Mouse (Mus musculus) cerebellum, postnatal 10 days (tissue): ENCODE results near the gene Ccer2.

Source experiments
- DNase-seq, 2 experiments: peaks; one replicate each; pipeline ENCODE4 v3.0.0; 2021; ENCODE audit warnings: mixed read lengths in 2 of 2

Gene Ccer2

DNA sequence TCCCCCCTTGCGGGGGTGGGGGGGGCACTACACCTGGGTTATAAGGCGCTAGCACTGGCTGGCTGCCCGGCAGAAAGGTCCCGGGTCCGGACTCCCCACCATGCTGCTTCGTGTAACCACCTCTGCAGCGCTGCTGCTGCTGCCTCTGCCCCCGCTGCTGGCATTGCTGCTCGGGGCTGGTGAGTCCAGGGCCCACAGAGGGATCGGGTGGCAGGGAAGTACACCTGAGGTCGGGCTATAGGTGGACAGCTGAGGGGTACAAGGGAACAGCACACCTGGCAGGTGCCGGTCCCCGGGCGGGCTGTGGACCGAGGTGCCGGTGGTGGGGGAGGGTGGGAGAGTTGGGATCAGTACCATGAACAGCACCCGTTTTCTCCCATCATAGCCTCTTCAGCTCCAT, at the start of gene Ccer2:
TSS of gene Ccer2 (plus strand) at position 96 of the 400 bp plus-strand sequence.
- no peak for DNase-seq

DNA sequence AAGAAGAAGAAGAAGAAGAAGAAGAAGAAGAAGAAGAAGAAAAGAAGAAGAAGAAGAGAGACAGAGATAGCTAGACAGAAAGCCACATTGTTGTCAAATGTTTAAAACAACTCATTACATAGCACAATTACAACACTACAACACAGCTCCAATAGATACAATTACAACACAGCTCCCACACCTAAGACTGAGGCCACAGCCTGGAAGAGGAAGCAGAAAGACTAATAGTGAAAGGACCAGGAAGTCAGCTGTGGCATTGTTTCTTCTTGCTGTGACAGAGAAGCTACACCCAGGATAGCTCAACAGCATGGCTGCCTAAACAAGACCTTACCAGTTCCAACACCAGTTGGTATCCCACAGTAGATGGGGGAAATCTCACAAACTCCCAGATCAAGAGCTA, 46.5 kb upstream of the Ccer2 start:
- DNase-seq: no peak

DNA sequence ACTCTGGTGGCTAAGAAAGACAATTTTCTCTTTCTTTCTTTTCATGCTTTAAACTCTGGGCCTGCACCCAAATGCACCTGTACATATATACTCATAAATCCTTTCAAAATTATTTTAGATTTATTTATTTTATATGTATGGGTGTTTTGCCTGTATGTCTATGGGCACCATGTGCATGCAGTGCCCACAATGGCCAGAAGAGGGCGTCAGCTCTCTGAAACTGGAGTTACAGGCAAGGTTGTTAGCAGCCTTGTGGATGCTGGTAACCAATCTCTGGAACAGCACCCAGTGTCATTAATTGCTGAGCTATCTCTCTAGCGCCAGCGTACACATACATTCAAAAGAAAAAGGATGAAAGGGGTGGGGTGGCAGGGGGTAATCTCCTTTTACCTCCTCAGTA, 45.0 kb upstream of the Ccer2 start:
- peak in 1 of 2 experiments; percentile 27 for DNase-seq

DNA sequence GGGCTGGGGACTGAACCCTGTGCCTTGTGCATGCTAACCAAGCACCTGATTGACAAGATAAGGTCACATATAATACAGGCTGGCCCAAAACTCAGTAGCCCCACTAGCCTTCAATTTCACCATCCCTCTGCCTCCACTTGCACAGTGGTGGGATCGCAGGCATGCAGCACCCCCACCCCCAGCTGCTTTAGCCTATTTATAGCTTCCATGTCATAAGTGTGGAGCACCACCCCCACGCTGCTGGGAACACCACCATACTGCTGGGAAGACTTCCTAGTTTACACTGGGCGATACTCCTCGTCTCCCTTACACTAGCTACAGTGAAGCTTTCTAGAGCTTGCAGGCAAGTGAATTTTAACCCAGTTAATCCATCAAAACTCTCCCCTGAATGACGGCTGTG, 41.3 kb upstream of the Ccer2 start:
- no peak for DNase-seq

DNA sequence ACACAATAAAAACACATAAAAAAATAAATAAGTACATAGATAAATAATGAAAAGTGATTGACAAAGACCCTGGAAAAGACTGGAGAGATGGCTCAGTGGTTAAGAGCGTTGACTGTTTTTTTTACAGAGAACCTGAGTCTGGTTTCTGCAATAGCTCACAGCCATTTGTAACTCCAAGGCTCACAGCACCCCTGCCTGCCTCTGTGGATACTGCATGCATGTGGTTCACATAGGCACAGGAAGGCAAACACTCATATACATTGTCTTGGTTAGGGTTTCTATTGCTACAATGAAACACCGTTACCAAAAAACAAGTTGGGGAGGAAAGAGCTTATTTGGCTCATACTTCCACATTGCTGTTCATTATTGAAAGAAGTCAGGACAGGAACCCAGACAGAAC, 40.4 kb upstream of the Ccer2 start:
- no peak for DNase-seq

DNA sequence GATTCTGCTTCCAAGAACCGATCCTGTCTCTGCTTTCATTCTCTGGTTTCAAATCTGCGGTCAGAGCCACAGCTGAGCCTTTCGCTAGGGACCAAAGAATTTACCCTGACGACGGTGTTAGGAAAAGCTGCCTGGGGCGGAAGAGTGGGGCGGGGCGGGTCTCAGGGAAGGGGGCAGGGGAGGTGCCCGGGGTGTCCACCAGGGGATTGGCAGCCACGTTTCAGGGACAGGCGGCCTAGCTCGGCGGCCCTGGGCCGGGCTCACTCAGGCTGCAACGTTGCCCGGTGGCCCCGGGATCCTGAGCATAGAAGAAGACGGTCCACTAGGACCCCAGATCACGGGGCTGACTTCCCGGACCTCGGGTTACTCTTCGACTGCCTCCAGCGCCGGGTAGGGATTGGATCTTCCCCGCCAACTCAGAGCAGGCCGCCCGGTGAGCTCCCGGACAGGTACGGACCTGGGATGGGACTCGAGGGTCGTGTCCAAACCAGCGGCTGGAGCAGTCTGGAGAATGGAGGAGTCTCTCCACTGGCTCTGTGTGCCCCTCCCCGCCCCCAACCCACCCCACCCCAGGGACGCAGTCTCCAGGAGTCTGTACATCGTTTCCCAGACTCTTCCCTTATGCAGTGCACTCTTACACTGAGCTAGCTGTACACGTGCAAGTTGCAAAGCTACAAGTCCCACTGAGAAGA, 39.2 kb upstream of the Ccer2 start, which contains the start of gene Fbxo17:
TSS of gene Fbxo17 (plus strand) at position 215 of the 692 bp plus-strand sequence.
- peak; percentile 61 to 66 for DNase-seq

DNA sequence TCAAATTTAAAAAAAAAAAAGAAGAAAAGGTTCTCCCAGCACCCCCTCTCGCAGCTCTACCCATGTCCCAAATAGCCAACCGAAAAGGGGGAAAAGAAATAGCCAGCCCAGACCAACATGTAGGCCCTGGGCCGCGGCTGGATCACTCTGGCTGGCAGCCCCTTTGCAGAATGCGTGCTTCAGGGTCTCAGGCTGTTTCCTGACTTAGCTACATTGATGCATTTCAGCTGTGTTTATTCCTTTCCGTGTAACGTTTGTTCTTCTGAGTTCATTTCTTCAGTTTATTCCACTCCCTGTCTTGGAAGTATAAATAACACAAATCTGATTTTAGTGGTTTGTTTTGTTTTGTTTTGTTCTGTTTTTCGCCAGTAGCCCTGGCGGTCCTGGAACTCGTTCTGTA, 38.2 kb upstream of the Ccer2 start:
- no peak for DNase-seq

DNA sequence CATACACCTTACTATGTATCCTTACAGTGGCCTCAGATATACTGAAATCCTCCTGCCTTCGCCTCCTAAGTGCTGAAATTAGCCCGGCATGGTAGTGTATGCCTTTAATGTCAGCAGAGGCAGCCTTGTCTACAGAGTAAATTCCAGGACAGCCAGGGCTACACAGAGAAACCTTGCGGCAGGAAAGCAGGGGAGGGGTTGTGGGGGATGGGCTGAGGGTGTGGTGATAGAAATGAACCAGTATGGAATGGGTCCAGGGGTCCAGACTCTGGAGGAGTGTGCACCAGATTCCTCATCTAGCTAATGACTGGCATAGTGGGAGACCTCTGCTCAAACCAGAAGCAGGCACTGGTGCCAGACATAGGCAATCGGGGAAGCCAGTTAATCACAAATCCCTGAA, 36.8 kb upstream of the Ccer2 start:
- DNase-seq: no peak

DNA sequence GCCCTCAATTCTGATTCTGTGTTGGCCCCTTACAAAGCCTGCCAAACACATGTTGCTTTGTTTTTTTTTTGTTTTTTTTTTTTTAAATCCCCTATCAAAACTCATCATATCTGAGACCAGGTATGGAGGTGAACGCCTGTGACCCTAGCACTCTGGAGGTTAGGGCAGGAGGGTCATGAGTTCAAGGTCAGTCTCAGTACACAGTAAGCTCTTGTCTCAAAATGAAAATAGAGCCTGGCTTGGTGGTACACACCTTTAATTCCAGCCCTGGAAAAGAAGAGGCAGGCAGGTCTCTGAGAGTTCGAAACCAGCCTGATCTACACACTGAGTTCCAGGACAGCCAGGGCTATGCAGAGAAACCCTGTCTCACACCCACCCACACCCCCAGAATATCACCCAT, 36.3 kb upstream of the Ccer2 start:
- DNase-seq: no peak

DNA sequence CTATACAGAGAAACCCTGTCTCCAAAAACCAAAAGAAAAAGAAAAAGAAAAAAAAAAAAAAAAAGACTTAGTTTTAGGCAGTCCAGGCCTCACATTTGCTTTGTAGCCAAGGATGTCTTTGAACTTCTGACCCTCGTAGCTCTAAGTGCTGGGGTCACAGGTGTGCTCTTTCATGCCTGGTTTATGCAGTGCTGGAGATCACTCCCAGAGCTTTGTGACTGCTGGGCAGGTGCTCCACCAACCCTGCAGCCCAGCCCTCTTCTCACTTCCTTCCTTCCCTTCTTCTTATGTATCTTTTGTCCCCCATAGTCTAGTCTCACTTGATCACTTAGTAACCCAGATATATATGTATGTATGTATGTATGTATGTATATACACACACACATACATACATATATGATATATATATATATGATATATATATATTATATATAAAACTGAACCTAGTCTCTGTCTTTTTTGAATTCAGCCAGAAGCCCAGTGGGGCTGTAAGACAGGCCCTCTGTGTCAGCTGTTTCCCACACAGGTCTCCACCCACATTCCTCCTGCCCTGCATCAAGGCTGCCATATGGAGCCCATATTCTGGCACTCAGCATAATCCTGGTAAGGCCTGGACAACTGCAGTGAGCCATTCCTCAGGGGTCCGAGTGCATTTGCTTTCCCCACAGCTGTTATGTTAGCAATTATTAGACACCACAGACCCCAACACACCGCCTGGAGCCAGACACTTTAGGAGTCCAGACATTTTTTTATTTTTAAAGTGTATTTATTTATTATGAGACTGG, 35.0 kb upstream of the Ccer2 start:
- DNase-seq: peak; percentile 39 to 53

DNA sequence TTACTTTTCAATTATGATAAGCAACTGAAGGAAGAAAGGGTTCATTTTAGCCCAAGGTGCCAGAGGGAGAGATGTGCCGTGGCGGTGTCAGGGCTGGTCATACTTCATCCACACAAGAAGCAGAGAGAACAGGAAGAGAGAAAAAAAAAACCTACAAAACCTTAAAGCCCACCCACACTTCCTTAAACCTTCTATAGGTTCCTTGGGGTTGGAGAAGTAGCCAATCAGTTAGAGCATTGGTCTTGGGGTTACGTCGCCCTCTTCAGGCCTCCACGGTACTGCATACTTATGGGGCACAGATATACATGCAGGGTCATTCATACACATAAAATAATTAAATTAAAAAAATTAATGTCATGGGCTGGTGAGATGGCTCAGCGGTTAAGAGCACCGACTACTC, 33.9 kb upstream of the Ccer2 start:
- DNase-seq: no peak

DNA sequence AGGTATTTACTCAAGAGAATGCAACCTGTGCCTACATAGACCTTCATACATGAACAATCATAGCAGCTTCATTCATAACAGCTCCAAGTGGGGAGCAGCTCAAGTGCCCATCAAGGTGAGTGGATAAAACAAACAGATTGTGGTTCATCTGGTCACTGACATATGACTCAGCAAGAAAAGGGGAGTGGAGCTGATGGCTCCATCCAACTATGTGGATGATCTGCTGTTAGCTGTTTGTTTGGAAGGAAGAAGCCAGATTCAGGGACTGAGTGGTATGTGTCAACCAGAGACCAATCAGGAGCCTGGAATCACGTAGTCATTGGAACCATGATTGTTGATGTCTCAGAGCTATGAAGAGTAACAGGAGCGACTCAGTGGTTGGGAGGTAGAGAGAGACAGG, 31.4 kb upstream of the Ccer2 start:
- no peak for DNase-seq

DNA sequence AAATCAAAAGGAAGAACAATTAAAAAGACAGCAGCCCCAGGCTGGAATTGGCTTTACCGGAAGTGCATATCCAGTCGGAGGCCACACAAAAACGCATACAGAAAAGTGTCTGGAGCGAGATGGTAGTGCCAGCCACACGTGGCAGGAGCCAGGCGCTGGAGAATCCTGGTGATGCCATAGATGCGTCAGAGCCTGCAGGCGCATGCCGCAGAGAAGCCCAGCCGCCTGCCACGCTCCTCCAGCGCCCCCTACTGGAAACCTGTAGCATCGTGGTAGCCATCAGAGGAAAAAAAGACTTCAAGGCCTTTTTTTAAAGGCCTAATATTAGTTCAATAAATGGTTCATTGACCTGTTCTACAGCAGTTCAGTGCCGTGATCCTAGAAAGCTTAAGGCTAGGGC, 29.4 kb upstream of the Ccer2 start:
- peak; percentile 92 to 95 for DNase-seq

DNA sequence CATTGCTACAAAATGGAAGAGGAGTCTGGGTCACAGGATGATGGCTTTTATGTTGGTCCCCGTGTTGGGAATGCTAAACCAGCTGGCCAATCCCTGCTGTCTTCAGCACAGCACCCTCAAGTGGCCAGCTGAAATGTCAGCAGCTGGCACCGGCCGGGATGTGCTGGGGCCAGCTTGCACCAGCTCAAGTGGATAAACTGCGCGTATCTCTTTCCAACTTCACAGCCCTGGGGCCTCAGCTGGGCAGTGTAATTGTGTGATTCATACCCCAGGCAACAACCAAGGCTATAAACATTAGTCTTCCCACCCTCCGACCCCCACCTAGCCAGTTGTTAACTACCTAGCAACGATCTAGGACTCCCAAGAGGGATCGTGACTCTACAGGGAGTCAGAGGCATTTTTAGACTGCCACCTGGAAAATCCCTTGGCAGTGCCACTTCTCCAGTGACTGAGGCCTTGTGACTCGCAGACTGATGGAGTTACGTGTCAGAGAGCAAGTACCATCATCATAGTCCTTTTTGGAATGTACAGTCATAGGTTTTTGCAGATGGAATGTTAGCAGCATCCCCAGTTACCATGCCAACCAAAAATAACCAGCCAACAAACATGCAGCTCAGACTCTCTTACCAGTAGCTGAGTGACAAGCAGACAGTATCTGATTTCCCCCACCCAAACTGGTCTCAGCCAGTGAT, 28.2 kb upstream of the Ccer2 start:
- DNase-seq: peak; percentile 62 to 65

DNA sequence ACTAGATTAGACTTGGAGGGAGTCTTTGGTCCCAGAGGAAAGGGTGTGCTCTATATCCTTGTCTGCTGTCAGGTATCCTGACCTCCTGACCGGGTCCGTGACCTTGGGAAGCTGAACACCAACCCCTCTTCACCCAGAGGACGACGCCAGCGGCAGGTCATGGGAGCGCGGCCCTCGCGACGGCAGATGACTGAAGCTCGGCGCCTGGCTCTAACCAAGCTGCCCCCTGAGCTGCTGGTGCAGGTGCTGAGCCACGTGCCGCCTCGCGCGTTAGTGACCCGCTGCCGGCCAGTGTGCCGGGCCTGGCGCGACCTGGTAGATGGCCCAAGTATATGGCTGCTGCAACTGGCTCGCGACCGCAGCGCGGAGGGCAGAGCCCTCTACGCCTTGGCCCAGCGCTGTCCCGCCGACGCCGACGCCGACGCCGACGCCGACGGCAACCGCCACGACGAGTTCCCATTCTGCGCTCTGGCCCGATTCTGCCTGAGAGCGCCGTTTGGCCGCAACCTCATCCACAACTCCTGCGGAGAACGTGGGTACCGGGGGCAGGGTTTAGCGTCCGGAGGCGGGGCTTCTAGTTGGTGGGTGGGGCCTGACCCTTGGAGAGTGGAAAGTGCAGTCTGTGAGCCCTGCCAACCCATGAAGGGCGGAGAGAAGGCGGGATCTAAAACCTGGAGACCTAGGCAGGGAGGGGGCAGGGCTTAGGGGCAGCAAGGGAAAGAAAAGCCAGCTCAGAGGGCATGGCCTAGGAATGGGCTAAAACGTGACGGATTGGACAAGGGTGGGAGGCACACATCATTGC, 23.4 kb upstream of the Ccer2 start:
- DNase-seq: peak; percentile 82 to 87

DNA sequence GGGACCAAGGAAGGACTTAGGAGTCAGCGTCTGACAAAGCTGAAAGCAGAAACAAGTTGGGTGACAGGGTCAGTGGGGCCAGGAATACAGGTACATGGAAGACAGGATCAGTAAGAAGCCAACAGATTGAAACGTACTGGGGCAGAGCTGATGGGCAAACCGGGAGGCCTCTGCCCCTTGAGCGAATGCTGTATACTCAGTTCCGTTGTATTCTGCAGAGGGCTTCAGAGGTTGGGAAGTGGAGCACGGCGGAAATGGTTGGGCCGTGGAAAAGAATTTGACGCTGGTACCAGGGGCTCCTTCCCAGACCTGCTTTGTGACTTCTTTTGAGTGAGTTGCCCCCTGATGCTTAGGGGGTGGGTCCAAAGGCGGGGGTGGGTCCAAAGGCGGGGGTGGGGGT, 22.8 kb upstream of the Ccer2 start:
- no peak for DNase-seq

DNA sequence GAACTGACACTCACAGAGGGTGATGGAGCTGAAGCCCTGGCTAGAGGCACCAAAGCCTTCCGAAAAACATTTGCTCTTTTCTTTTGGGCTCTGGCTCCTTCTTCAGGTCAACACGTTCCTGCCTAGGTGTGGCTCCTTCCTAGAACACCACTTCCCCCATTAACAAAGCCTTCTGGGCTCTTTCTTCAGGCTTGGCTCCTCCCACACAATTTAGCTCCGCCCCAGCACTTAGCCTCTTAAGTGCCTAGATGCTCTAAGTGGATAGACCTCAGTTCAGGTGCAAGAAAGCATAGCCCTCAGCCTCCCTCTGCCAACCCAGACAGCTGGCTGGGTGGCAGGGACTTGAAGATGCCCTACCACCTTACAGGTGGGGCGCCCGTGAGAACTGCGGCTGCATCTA, 20.3 kb upstream of the Ccer2 start:
- DNase-seq: no peak

DNA sequence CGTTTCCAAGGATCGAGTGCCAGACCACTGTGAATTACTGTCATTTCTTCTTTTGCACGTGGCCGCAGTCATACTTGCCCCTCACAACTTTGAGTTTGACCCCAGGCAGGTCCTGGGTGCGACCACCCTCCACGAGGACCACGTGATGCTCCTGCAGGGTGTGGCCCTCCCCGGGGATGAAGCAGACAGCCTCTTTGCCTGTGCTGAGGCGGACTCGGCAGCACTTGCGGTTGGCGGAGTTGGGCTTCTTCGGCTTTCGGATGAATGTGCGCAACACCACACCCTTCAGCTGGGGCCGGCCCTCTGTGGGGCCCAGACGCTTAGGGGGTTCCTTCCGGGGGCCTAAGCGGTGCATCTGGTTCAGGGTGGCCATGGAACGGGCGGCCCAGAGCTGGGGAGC, 16.1 kb upstream of the Ccer2 start:
- DNase-seq: no peak

DNA sequence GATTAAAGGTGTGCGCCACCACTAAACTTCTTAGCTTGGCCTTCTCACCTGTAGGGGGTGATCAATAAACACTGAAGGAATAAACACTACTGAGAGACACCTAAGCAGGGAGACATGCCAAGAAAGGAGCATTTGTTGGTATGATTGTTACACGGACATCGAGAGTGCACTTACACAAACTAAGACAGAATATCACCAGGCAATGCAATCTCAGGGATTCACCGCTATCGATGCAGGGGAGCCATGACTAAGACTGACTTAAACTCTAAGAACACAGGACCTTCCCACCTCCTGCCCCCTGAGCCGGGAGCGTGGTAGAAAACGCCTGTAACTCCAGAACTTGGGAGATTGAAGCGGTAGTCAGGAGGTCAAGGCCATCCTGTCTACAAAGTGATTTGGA, 15.0 kb upstream of the Ccer2 start:
- no peak for DNase-seq

DNA sequence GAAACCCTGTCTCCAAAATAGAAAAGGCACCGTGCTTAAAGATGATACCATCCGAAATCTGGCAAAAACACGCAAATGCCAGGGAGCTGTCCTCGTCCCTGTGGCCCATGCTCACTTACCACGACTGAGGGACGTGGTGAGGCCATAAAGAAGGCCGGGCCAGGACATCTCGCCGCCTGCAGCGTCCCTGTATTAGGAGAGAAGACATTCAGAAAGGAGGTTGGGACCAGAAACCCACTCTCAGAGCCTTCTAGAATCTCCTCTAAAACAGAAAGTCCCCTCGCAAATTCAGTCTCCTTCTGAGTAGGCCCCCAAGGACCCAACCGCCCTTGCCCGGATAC, 14.6 kb upstream of the Ccer2 start:
- no peak for DNase-seq

DNA sequence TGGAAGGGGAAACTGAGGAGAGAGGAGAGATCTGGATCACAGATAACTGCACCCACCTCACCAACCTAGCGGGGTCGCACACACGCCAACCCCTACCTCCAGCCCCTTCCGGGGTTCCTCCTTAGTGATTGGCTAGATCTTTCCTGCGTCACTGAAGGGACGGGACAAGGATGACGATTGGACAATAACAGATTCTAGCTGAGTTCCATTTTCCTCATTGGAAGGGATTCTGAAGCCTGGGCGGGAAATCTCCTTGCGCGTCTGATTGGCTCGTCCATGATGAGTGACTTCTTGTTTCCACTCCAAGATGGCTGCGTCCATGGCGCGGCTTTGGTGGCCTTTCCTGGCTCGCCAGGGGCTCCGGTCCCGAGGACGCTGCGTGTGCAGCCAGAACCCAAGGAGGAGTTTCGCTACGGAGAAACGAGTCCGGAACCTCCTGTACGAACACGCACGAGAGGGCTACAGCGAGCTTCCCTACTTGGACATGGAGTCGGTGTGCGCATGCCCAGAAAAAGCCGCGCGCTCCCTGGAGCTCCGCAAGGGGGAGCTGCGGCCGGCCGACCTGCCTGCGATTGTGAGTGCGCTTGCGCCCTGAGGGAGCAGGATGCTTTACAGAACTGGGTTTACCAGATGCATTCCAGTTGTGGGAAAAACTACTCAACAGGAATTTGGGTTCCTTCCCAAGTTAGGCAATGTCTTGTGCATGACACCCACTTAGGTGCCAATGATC, 14.1 kb upstream of the Ccer2 start, which contains the start of the genes Mrps12 and Sars2:
TSS of gene Mrps12 (minus strand) at position 112 of the 730 bp plus-strand sequence.
TSS of gene Sars2 (plus strand) at position 284 of the 730 bp plus-strand sequence.
- peak; percentile 95 to 96 for DNase-seq

DNA sequence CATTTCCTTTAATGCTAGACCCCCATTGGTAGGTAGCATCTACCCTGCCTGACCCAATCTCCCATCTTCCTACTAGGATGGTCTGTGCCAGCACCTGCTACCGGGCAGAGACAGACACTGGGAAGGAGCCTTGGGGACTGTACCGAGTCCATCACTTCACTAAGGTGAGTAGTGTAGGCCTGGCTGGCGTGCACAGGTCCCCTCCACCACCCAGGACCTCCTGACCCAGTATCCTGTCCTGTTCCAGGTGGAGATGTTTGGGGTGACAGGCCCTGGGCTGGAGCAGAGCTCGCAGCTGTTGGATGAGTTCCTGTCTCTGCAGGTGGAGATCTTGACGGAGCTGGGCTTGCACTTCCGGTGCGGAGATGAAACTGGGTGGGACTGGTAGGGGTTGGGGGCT, 6.0 kb upstream of the Ccer2 start:
- no peak for DNase-seq
